Mouse (Mus musculus) liver, postnatal 0 days (tissue): ENCODE measurements around the gene Dph2.

Experiments used
- CTCF ChIP-seq: sonication (generic); IDR thresholded peaks from 2 replicates; pipeline ENCODE4 v1.5.1; 2016; ENCODE audit warnings: antibody characterized with exemption, low read depth
- EP300 ChIP-seq: IDR thresholded peaks from 2 replicates; pipeline ENCODE4 v1.6.1; 2016; ENCODE audit warnings: antibody characterized with exemption, low read depth, mild to moderate bottlenecking

- TF ChIP-seq EP300, result no peak
- TF ChIP-seq CTCF, result no peak
These were observed 20.0 kb downstream of the Dph2 start for GRCm38 (mm10) chr4:117871787-117872186.
